Mouse (Mus musculus) frontal cortex, postnatal 36 days (tissue): Measurements from ENCODE around the gene Palm3.

Experiments
- DNase-seq, 2 experiments: peaks; one replicate each; pipeline ENCODE4 v3.0.0; 2022; ENCODE audit warnings: low spot score in 2 of 2

The Palm3 gene

GRCm38 (mm10) chr8:84066291-84066930, 45.1 kb downstream of the Palm3 start, which contains the start of gene Rfx1:
Gene Rfx1, plus strand, starts transcription at chr8:84066834.
- peak; percentile 99 to 100 for DNase-seq

- DNase-seq, result peak; percentile 94 to 95
Observed at GRCm38 (mm10) chr8:84067047-84067573, 45.8 kb downstream of the Palm3 start.

- no peak for DNase-seq
Observed at GRCm38 (mm10) chr8:84067911-84068310, 46.6 kb downstream of the Palm3 start.

GRCm38 (mm10) chr8:84068316-84069035, 47.2 kb downstream of the Palm3 start:
- DNase-seq, result no peak

GRCm38 (mm10) chr8:84069169-84069568, 47.9 kb downstream of the Palm3 start:
- no peak for DNase-seq

- DNase-seq, result no peak
Observed at GRCm38 (mm10) chr8:84069750-84070149, 48.5 kb downstream of the Palm3 start.

GRCm38 (mm10) chr8:84070241-84070640, 49.0 kb downstream of the Palm3 start:
- DNase-seq, result no peak

- DNase-seq, result peak; percentile 43 to 80
Observed at GRCm38 (mm10) chr8:84070667-84071066, 49.4 kb downstream of the Palm3 start.

- no peak for DNase-seq
Observed at GRCm38 (mm10) chr8:84071921-84072320, 50.6 kb downstream of the Palm3 start.

GRCm38 (mm10) chr8:84072321-84072720, 51.0 kb downstream of the Palm3 start:
- no peak for DNase-seq

- DNase-seq, result no peak
Observed at GRCm38 (mm10) chr8:84073230-84073976, 52.1 kb downstream of the Palm3 start.

GRCm38 (mm10) chr8:84076412-84076811, 55.1 kb downstream of the Palm3 start:
- DNase-seq, result no peak

- no peak for DNase-seq
Observed at GRCm38 (mm10) chr8:84076849-84077248, 55.6 kb downstream of the Palm3 start.

GRCm38 (mm10) chr8:84079206-84079605, 57.9 kb downstream of the Palm3 start:
- DNase-seq, result no peak
